Mouse (Mus musculus) forebrain, embryonic 13.5 days (tissue): ENCODE measurements around the gene Lyrm4. TPM values are rescaled to one million over a fixed set of nuclear protein-coding genes. Genes with fewer than 3 reads are reported as not detected.

Source experiments
- ATAC-seq: fragments of 200-750 bp; cut with Nextera tagmentation; 2 replicates; pipeline ENCODE4 v1.8.0; 2017
- H3K27ac ChIP-seq: fragments of 300-500 bp; sonication (generic); 2 replicates; pipeline ENCODE4 v1.5.1; 2015; ENCODE audit warnings: inconsistent platforms, mild to moderate bottlenecking, moderate library complexity
- H3K27me3 ChIP-seq: fragments of 300-500 bp; sonication (generic); 2 replicates; pipeline ENCODE4 v1.6.1; 2015; ENCODE audit warnings: mild to moderate bottlenecking, inconsistent platforms
- H3K36me3 ChIP-seq: fragments of 300-500 bp; sonication (generic); 2 replicates; pipeline ENCODE4 v1.6.1; 2015; ENCODE audit warnings: mild to moderate bottlenecking, inconsistent platforms; ENCODE audit not compliant: poor library complexity, severe bottlenecking
- H3K4me1 ChIP-seq: fragments of 300-500 bp; sonication (generic); 2 replicates; pipeline ENCODE4 v1.6.1; 2015; ENCODE audit warnings: inconsistent platforms
- H3K4me2 ChIP-seq: fragments of 300-500 bp; sonication (generic); 2 replicates; pipeline ENCODE4 v1.6.1; 2015; ENCODE audit warnings: inconsistent platforms, mild to moderate bottlenecking, moderate library complexity
- H3K4me3 ChIP-seq: fragments of 300-500 bp; sonication (generic); 2 replicates; pipeline ENCODE4 v1.5.1; 2015; ENCODE audit warnings: mild to moderate bottlenecking, inconsistent platforms
- H3K9ac ChIP-seq: fragments of 300-500 bp; sonication (generic); 2 replicates; pipeline ENCODE4 v1.6.1; 2015; ENCODE audit warnings: mild to moderate bottlenecking, inconsistent platforms
- H3K9me3 ChIP-seq: fragments of 300-500 bp; sonication (generic); replicated peaks from 2 replicates; pipeline ENCODE4 v1.6.1; 2016; ENCODE audit warnings: inconsistent platforms
- WGBS: fragments of 180-500 bp; shearing (Covaris S2); methylation state at CpG from one replicate; pipeline ENCODE4 v1.1.7; 2015; 5-methylcytosine and 5-hydroxymethylcytosine counted together
- polyA plus RNA-seq: library from polyadenylated mRNA; unstranded; fragments of >200 nt; fragmentation: Nextera tagmentation; extraction: Ambion mirVana; gene quantifications from 2 replicates; pipeline ENCODE4 v1.2.1, GENCODE M21; 2015

The Lyrm4 gene
- polyA plus RNA-seq, 1 experiment from 2014 or later = 31.3 TPM

- Histone ChIP-seq H3K9ac (no peak overlapping the region), H3K4me1 (no peaks in the 10 kb centered on the region), H3K36me3 (peaks cover 35% of the 10 kb centered on the region), H3K9me3 (no peaks in the 10 kb centered on the region), H3K27me3 (no peaks in the 10 kb centered on the region), H3K4me3 (no peak overlapping the region), H3K27ac (no peak overlapping the region), H3K4me2 (no peak overlapping the region)
- ATAC-seq = no peak
- WGBS = 90% methylated on average over 2 of the region's 2 CpGs
Measured at GRCm38 (mm10) chr13:36087427-36087826, 29.9 kb downstream of the Lyrm4 start.

GRCm38 (mm10) chr13:36086608-36087391, 30.5 kb downstream of the Lyrm4 start:
- WGBS = 94% methylated on average over 5 of the region's 5 CpGs
- H3K36me3 ChIP-seq = peaks cover 35% of the 10 kb centered on the region
- no peaks in the 10 kb centered on the region for H3K27me3 ChIP-seq
- no peak for ATAC-seq
- H3K4me3 ChIP-seq = no peak overlapping the region
- H3K9me3 ChIP-seq = no peaks in the 10 kb centered on the region
- no peak overlapping the region for H3K9ac ChIP-seq
- no peak overlapping the region for H3K27ac ChIP-seq
- no peak overlapping the region for H3K4me2 ChIP-seq
- no peaks in the 10 kb centered on the region for H3K4me1 ChIP-seq

- Histone ChIP-seq H3K4me3 (no peak overlapping the region), H3K4me1 (no peaks in the 10 kb centered on the region), H3K36me3 (peaks cover 27% of the 10 kb centered on the region), H3K9ac (no peak overlapping the region), H3K4me2 (no peak overlapping the region), H3K27ac (no peak overlapping the region), H3K9me3 (no peaks in the 10 kb centered on the region), H3K27me3 (no peaks in the 10 kb centered on the region)
- ATAC-seq = no peak
- 92% methylated on average over 3 of the region's 3 CpGs for WGBS
Measured at GRCm38 (mm10) chr13:36085971-36086370, 31.4 kb downstream of the Lyrm4 start.

GRCm38 (mm10) chr13:36084701-36085100, 32.6 kb downstream of the Lyrm4 start:
- no peak for ATAC-seq
- Histone ChIP-seq H3K4me3 (no peak overlapping the region), H3K9ac (no peak overlapping the region), H3K4me2 (no peak overlapping the region), H3K4me1 (no peaks in the 10 kb centered on the region), H3K27ac (no peak overlapping the region), H3K27me3 (no peaks in the 10 kb centered on the region), H3K36me3 (peaks cover 14% of the 10 kb centered on the region), H3K9me3 (no peaks in the 10 kb centered on the region)
- 92% methylated on average over 3 of the region's 3 CpGs for whole genome bisulfite sequencing

- WGBS = 93% methylated on average over 3 of the region's 3 CpGs
- H3K27ac ChIP-seq = no peak overlapping the region
- no peak overlapping the region for H3K4me3 ChIP-seq
- H3K9me3 ChIP-seq = no peaks in the 10 kb centered on the region
- H3K27me3 ChIP-seq = no peaks in the 10 kb centered on the region
- H3K4me1 ChIP-seq = no peaks in the 10 kb centered on the region
- H3K9ac ChIP-seq = no peak overlapping the region
- 0 out of 2 replicates have a peak, but pooled peaks cover 3% of the 10 kb centered on the region for H3K36me3 ChIP-seq
- H3K4me2 ChIP-seq = no peak overlapping the region
- ATAC-seq = no peak
Measured at GRCm38 (mm10) chr13:36081591-36081990, 35.7 kb downstream of the Lyrm4 start.

- no peak overlapping the region for H3K4me3 ChIP-seq
- no peaks in the 10 kb centered on the region for H3K9me3 ChIP-seq
- H3K36me3 ChIP-seq = 0 out of 2 replicates have a peak, but pooled peaks cover 3% of the 10 kb centered on the region
- H3K4me1 ChIP-seq = no peaks in the 10 kb centered on the region
- no peak for ATAC-seq
- no peak overlapping the region for H3K27ac ChIP-seq
- H3K9ac ChIP-seq = no peak overlapping the region
- 89% methylated on average over 3 of the region's 3 CpGs for WGBS
- H3K4me2 ChIP-seq = no peak overlapping the region
- no peaks in the 10 kb centered on the region for H3K27me3 ChIP-seq
Measured at GRCm38 (mm10) chr13:36074484-36074883, 42.8 kb downstream of the Lyrm4 start.

GRCm38 (mm10) chr13:36066676-36067075, 50.6 kb downstream of the Lyrm4 start:
- no peak for ATAC-seq
- Histone ChIP-seq H3K36me3 (no peaks in the 10 kb centered on the region), H3K27me3 (no peaks in the 10 kb centered on the region), H3K4me3 (no peak overlapping the region), H3K4me1 (no peaks in the 10 kb centered on the region), H3K27ac (no peak overlapping the region), H3K9ac (no peak overlapping the region), H3K9me3 (no peaks in the 10 kb centered on the region), H3K4me2 (no peak overlapping the region)
- WGBS = 64% methylated on average over 2 of the region's 2 CpGs

- ATAC-seq = no peak
- no peak overlapping the region for H3K9ac ChIP-seq
- WGBS = 68% methylated on average over 2 of the region's 2 CpGs
Measured at GRCm38 (mm10) chr13:36057489-36057888, 59.8 kb downstream of the Lyrm4 start.

GRCm38 (mm10) chr13:36056925-36057324, 60.4 kb downstream of the Lyrm4 start:
- Histone ChIP-seq H3K4me2 (no peak overlapping the region), H3K27ac (no peak overlapping the region), H3K36me3 (no peaks in the 10 kb centered on the region), H3K27me3 (no peaks in the 10 kb centered on the region), H3K4me3 (no peak overlapping the region), H3K9me3 (no peaks in the 10 kb centered on the region), H3K9ac (no peak overlapping the region), H3K4me1 (no peaks in the 10 kb centered on the region)
- 96% methylated on average over 4 of the region's 4 CpGs for WGBS
- ATAC-seq = no peak

More at GRCm38 (mm10) chr13:36057489-36057888, 59.8 kb downstream of the Lyrm4 start:
- Histone ChIP-seq H3K4me3 (no peak overlapping the region), H3K4me2 (no peak overlapping the region), H3K4me1 (no peaks in the 10 kb centered on the region), H3K27me3 (no peaks in the 10 kb centered on the region), H3K9me3 (no peaks in the 10 kb centered on the region), H3K27ac (no peak overlapping the region), H3K36me3 (no peaks in the 10 kb centered on the region)

GRCm38 (mm10) chr13:36056509-36056908, 60.8 kb downstream of the Lyrm4 start:
- no peak for ATAC-seq
- no peak overlapping the region for H3K9ac ChIP-seq
- 90% methylated on average over 1 of the region's 1 CpGs for WGBS
- no peaks in the 10 kb centered on the region for H3K9me3 ChIP-seq
- H3K4me3 ChIP-seq = no peak overlapping the region
- H3K27ac ChIP-seq = no peak overlapping the region
- H3K4me2 ChIP-seq = no peak overlapping the region
- H3K4me1 ChIP-seq = no peaks in the 10 kb centered on the region
- no peaks in the 10 kb centered on the region for H3K36me3 ChIP-seq
- no peaks in the 10 kb centered on the region for H3K27me3 ChIP-seq

- no peaks in the 10 kb centered on the region for H3K36me3 ChIP-seq
- no peak overlapping the region for H3K4me2 ChIP-seq
- WGBS = 89% methylated on average over 4 of the region's 4 CpGs
Measured at GRCm38 (mm10) chr13:36035528-36035927, 81.8 kb downstream of the Lyrm4 start.

GRCm38 (mm10) chr13:36031959-36032358, 85.4 kb downstream of the Lyrm4 start:
- no peak for ATAC-seq
- 84% methylated on average over 9 of the region's 9 CpGs for WGBS
- Histone ChIP-seq H3K9ac (no peak overlapping the region), H3K4me2 (no peak overlapping the region), H3K27me3 (no peaks in the 10 kb centered on the region), H3K36me3 (no peaks in the 10 kb centered on the region), H3K4me3 (no peak overlapping the region), H3K9me3 (no peaks in the 10 kb centered on the region), H3K4me1 (no peaks in the 10 kb centered on the region), H3K27ac (no peak overlapping the region)

More at GRCm38 (mm10) chr13:36035528-36035927, 81.8 kb downstream of the Lyrm4 start:
- Histone ChIP-seq H3K4me1 (no peaks in the 10 kb centered on the region), H3K4me3 (no peak overlapping the region), H3K27ac (no peak overlapping the region), H3K9ac (no peak overlapping the region), H3K9me3 (no peaks in the 10 kb centered on the region), H3K27me3 (no peaks in the 10 kb centered on the region)
- no peak for ATAC-seq
